Mouse (Mus musculus) embryonic fibroblast, embryonic 13.5 days (primary cell): ENCODE measurements around the gene Mcrs1. TPM values are rescaled to one million over a fixed set of nuclear protein-coding genes. Genes with fewer than 3 reads are reported as not detected.
"Not testable (repeated sequence)": the region's sequence is repeated elsewhere in the genome, so short reads cannot be mapped to it uniquely, and the experiment has no call there.

Experiments
- H3K27ac ChIP-seq: 2 replicates; pipeline ENCODE4 v1.5.1; 2012; ENCODE audit warnings: low read length, control low read depth, inconsistent platforms; ENCODE audit not compliant: insufficient read depth
- H3K4me1 ChIP-seq: 2 replicates; pipeline ENCODE4 v1.6.1; 2011; ENCODE audit warnings: low read length; ENCODE audit not compliant: control insufficient read depth, insufficient read depth
- H3K4me3 ChIP-seq: 2 replicates; pipeline ENCODE4 v1.5.1; 2011; ENCODE audit warnings: mild to moderate bottlenecking, control low read depth, low read length; ENCODE audit not compliant: insufficient read depth
- CTCF ChIP-seq: IDR thresholded peaks from 2 replicates; pipeline ENCODE4 v1.5.1; 2011; ENCODE audit warnings: mild to moderate bottlenecking, control low read depth, low read length, moderate library complexity, borderline replicate concordance; ENCODE audit not compliant: insufficient read depth
- POLR2A ChIP-seq: IDR thresholded peaks from 2 replicates; pipeline ENCODE4 v1.6.1; 2011; ENCODE audit warnings: low read depth, mild to moderate bottlenecking, control low read depth, low read length, moderate library complexity
- polyA plus RNA-seq: library from polyadenylated mRNA; stranded (reverse); fragments of >200 nt; gene quantifications from 2 replicates; pipeline ENCODE4 v1.2.4, GENCODE M21; 2011; ENCODE audit warnings: low read depth; ENCODE audit not compliant: missing spikeins, insufficient read length

The Mcrs1 gene
- polyA plus RNA-seq, 1 experiment = 37.2 TPM

- peaks cover 5% of the 10 kb centered on the region for H3K4me1 ChIP-seq
- TF ChIP-seq POLR2A (peak; percentile 56; the same call in 1 of the 2 replicates), CTCF (no peak)
- H3K4me3 ChIP-seq = peak overlapping the region; percentile 75
- H3K27ac ChIP-seq = peak overlapping the region; percentile 96
Observed at GRCm38 (mm10) chr15:99252381-99253174, 817 bp upstream of the Mcrs1 start.

GRCm38 (mm10) chr15:99251111-99251510, 650 bp downstream of the Mcrs1 start:
- H3K27ac ChIP-seq = not testable (repeated sequence)

GRCm38 (mm10) chr15:99249938-99250337, 1.8 kb downstream of the Mcrs1 start:
- Histone ChIP-seq H3K27ac (no peak overlapping the region), H3K4me1 (peaks cover 5% of the 10 kb centered on the region), H3K4me3 (no peak overlapping the region)
- TF ChIP-seq POLR2A (no peak), CTCF (no peak)

More at GRCm38 (mm10) chr15:99251111-99251510, 650 bp downstream of the Mcrs1 start:
- peak overlapping the region; percentile 75 for H3K4me3 ChIP-seq
- not testable (repeated sequence) for H3K4me1 ChIP-seq
- 0 out of 2 replicates have a peak, but pooled peaks have one; percentile 42 for TF ChIP-seq POLR2A

GRCm38 (mm10) chr15:99248972-99249371, 2.8 kb downstream of the Mcrs1 start:
- Histone ChIP-seq H3K4me1 (peaks cover 5% of the 10 kb centered on the region), H3K4me3 (no peak overlapping the region), H3K27ac (no peak overlapping the region)
- TF ChIP-seq CTCF (no peak), POLR2A (no peak)

- H3K27ac ChIP-seq, H3K4me1 ChIP-seq, H3K4me3 ChIP-seq: not testable (repeated sequence)
Observed at GRCm38 (mm10) chr15:99246736-99247135, 5.0 kb downstream of the Mcrs1 start.

- Histone ChIP-seq H3K27ac (no peak overlapping the region), H3K4me1 (no peaks in the 10 kb centered on the region), H3K4me3 (no peak overlapping the region)
- TF ChIP-seq POLR2A = no peak
- TF ChIP-seq CTCF = no peak
Observed at GRCm38 (mm10) chr15:99242045-99242444, 9.7 kb downstream of the Mcrs1 start.

GRCm38 (mm10) chr15:99241249-99241648, 10.5 kb downstream of the Mcrs1 start:
- Histone ChIP-seq H3K4me3 (no peak overlapping the region), H3K27ac (no peak overlapping the region), H3K4me1 (no peaks in the 10 kb centered on the region)
- TF ChIP-seq CTCF (no peak), POLR2A (no peak)

- TF ChIP-seq CTCF (no peak), POLR2A (no peak)
- H3K27ac ChIP-seq = no peak overlapping the region
- H3K4me1 ChIP-seq = no peaks in the 10 kb centered on the region
- no peak overlapping the region for H3K4me3 ChIP-seq
Observed at GRCm38 (mm10) chr15:99240129-99240528, 11.6 kb downstream of the Mcrs1 start.

- Histone ChIP-seq H3K4me1 (no peaks in the 10 kb centered on the region), H3K27ac (no peak overlapping the region), H3K4me3 (no peak overlapping the region)
- no peak for TF ChIP-seq CTCF
- TF ChIP-seq POLR2A = no peak
Observed at GRCm38 (mm10) chr15:99238006-99238405, 13.8 kb downstream of the Mcrs1 start.

- Histone ChIP-seq H3K4me3 (no peak overlapping the region), H3K4me1 (no peaks in the 10 kb centered on the region), H3K27ac (no peak overlapping the region)
- TF ChIP-seq POLR2A (no peak), CTCF (no peak)
Observed at GRCm38 (mm10) chr15:99234326-99235010, 17.3 kb downstream of the Mcrs1 start.

- Histone ChIP-seq H3K27ac (no peak overlapping the region), H3K4me3 (no peak overlapping the region), H3K4me1 (no peaks in the 10 kb centered on the region)
- TF ChIP-seq POLR2A (no peak), CTCF (no peak)
Observed at GRCm38 (mm10) chr15:99233719-99234118, 18.0 kb downstream of the Mcrs1 start.
